Mouse (Mus musculus): ENCODE measurements around the gene Gm10717. TPM values are rescaled to one million over a fixed set of nuclear protein-coding genes. Genes with fewer than 3 reads are reported as not detected.
"Not testable (repeated sequence)": the region's sequence is repeated elsewhere in the genome, so short reads cannot be mapped to it uniquely, and the experiment has no call there.

Gene Gm10717
- total and polyA plus RNA-seq, 2 experiments from 2014 or later: 0.56 TPM; not detected in 1

GRCm38 (mm10) chr9:3009331-3009730, 15.9 kb upstream of the Gm10717 start:
- H3K9me3 ChIP-seq (ENCODE audit: low read length); H3K27ac ChIP-seq (ENCODE audit: low read depth, low read length); H3K9ac ChIP-seq (replicated peaks; ENCODE audit: low read length, poor library complexity, severe bottlenecking); DNase-seq (ENCODE audit: low spot score); H3K4me1 ChIP-seq (ENCODE audit: insufficient read depth, low read length); H3K4me2 ChIP-seq (ENCODE audit: low read depth, low read length, poor library complexity, severe bottlenecking); H3K36me3 ChIP-seq (ENCODE audit: insufficient read depth, low read length); H3K27me3 ChIP-seq (ENCODE audit: insufficient read depth, low read length); H3K4me3 ChIP-seq (ENCODE audit: low read depth, low read length): not testable (repeated sequence)
- WGBS: no CpG with 5 or more reads among the region's 5 CpGs
- peak; percentile 46; the same call in 1 of the 2 replicates for ATAC-seq (ENCODE audit: low FRiP score)

- not testable (repeated sequence) for H3K4me3 ChIP-seq (ENCODE audit: low read depth, low read length); H3K9me3 ChIP-seq (ENCODE audit: low read length); ATAC-seq (ENCODE audit: low FRiP score); H3K36me3 ChIP-seq (ENCODE audit: insufficient read depth, low read length); H3K9ac ChIP-seq (replicated peaks; ENCODE audit: low read length, poor library complexity, severe bottlenecking); H3K4me2 ChIP-seq (ENCODE audit: low read depth, low read length, poor library complexity, severe bottlenecking); H3K27ac ChIP-seq (ENCODE audit: low read depth, low read length); H3K27me3 ChIP-seq (ENCODE audit: insufficient read depth, low read length); H3K4me1 ChIP-seq (ENCODE audit: insufficient read depth, low read length); DNase-seq (ENCODE audit: low spot score)
- 86% methylated on average over 2 of the region's 7 CpGs for WGBS
Observed at GRCm38 (mm10) chr9:3012054-3012621, 13.1 kb upstream of the Gm10717 start.

GRCm38 (mm10) chr9:3012733-3013279, 12.4 kb upstream of the Gm10717 start, which contains the start of gene Gm10721:
Gene Gm10721, plus strand, starts transcription at chr9:3013140.
- H3K36me3 ChIP-seq (ENCODE audit: insufficient read depth, low read length); H3K27ac ChIP-seq (ENCODE audit: low read depth, low read length); DNase-seq (ENCODE audit: low spot score); H3K4me2 ChIP-seq (ENCODE audit: low read depth, low read length, poor library complexity, severe bottlenecking); H3K9ac ChIP-seq (replicated peaks; ENCODE audit: low read length, poor library complexity, severe bottlenecking); H3K4me1 ChIP-seq (ENCODE audit: insufficient read depth, low read length); H3K27me3 ChIP-seq (ENCODE audit: insufficient read depth, low read length); H3K9me3 ChIP-seq (ENCODE audit: low read length); H3K4me3 ChIP-seq (ENCODE audit: low read depth, low read length): not testable (repeated sequence)
- ATAC-seq (ENCODE audit: low FRiP score): peak; percentile 73
- WGBS: no CpG with 5 or more reads among the region's 11 CpGs

- H3K27me3 ChIP-seq (ENCODE audit: insufficient read depth, low read length); H3K4me3 ChIP-seq (ENCODE audit: low read depth, low read length); H3K9ac ChIP-seq (replicated peaks; ENCODE audit: low read length, poor library complexity, severe bottlenecking); H3K4me1 ChIP-seq (ENCODE audit: insufficient read depth, low read length); H3K4me2 ChIP-seq (ENCODE audit: low read depth, low read length, poor library complexity, severe bottlenecking); H3K27ac ChIP-seq (ENCODE audit: low read depth, low read length); H3K9me3 ChIP-seq (ENCODE audit: low read length); ATAC-seq (ENCODE audit: low FRiP score); H3K36me3 ChIP-seq (ENCODE audit: insufficient read depth, low read length); DNase-seq (ENCODE audit: low spot score): not testable (repeated sequence)
- WGBS: 67% methylated on average over 4 of the region's 9 CpGs
Observed at GRCm38 (mm10) chr9:3015354-3015753, 9.9 kb upstream of the Gm10717 start, which contains the start of gene Gm10720. Gene Gm10720, plus strand, starts transcription at chr9:3015654.

- H3K9me3 ChIP-seq (ENCODE audit: low read length); DNase-seq (ENCODE audit: low spot score); ATAC-seq (ENCODE audit: low FRiP score); H3K4me3 ChIP-seq (ENCODE audit: low read depth, low read length); H3K27me3 ChIP-seq (ENCODE audit: insufficient read depth, low read length); H3K4me2 ChIP-seq (ENCODE audit: low read depth, low read length, poor library complexity, severe bottlenecking); H3K36me3 ChIP-seq (ENCODE audit: insufficient read depth, low read length); H3K9ac ChIP-seq (replicated peaks; ENCODE audit: low read length, poor library complexity, severe bottlenecking); H3K4me1 ChIP-seq (ENCODE audit: insufficient read depth, low read length); H3K27ac ChIP-seq (ENCODE audit: low read depth, low read length): not testable (repeated sequence)
- WGBS: 80% methylated on average over 4 of the region's 6 CpGs
Observed at GRCm38 (mm10) chr9:3015896-3016295, 9.3 kb upstream of the Gm10717 start.

DNA sequence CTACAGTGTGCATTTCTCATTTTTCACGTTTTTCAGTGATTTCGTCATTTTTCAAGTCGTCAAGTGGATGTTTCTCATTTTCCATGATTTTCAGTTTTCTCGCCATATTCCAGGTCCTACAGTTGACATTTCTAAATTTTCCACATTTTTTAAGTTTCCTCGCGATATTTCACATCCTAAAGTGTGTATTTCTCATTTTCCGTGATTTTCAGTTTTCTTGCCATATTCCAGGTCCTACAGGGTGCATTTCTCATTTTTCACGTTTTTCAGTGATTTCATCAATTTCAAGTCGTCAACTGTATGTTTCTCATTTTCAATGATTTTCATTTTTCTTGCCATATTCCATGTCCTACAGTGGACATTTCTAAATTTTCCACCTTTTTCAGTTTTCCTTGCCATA, 8.1 kb upstream of the Gm10717 start, which contains the start of gene Gm10719:
Gene Gm10719 (plus strand): TSS at position 301 of the 400 bp plus-strand sequence.
- H3K4me3 ChIP-seq (ENCODE audit: low read depth, low read length); H3K27ac ChIP-seq (ENCODE audit: low read depth, low read length); H3K36me3 ChIP-seq (ENCODE audit: insufficient read depth, low read length); H3K4me1 ChIP-seq (ENCODE audit: insufficient read depth, low read length); H3K9me3 ChIP-seq (ENCODE audit: low read length); ATAC-seq (ENCODE audit: low FRiP score); DNase-seq (ENCODE audit: low spot score); H3K9ac ChIP-seq (replicated peaks; ENCODE audit: low read length, poor library complexity, severe bottlenecking); H3K27me3 ChIP-seq (ENCODE audit: insufficient read depth, low read length); H3K4me2 ChIP-seq (ENCODE audit: low read depth, low read length, poor library complexity, severe bottlenecking): not testable (repeated sequence)
- no CpG with 5 or more reads among the region's 9 CpGs for WGBS

GRCm38 (mm10) chr9:3018944-3019343, 6.3 kb upstream of the Gm10717 start:
- not testable (repeated sequence) for ATAC-seq (ENCODE audit: low FRiP score); H3K27me3 ChIP-seq (ENCODE audit: insufficient read depth, low read length); DNase-seq (ENCODE audit: low spot score); H3K27ac ChIP-seq (ENCODE audit: low read depth, low read length); H3K4me1 ChIP-seq (ENCODE audit: insufficient read depth, low read length); H3K36me3 ChIP-seq (ENCODE audit: insufficient read depth, low read length); H3K4me3 ChIP-seq (ENCODE audit: low read depth, low read length); H3K9me3 ChIP-seq (ENCODE audit: low read length); H3K9ac ChIP-seq (replicated peaks; ENCODE audit: low read length, poor library complexity, severe bottlenecking); H3K4me2 ChIP-seq (ENCODE audit: low read depth, low read length, poor library complexity, severe bottlenecking)
- WGBS: 76% methylated on average over 9 of the region's 9 CpGs

GRCm38 (mm10) chr9:3019835-3020727, 5.1 kb upstream of the Gm10717 start:
- 74% methylated on average over 11 of the region's 19 CpGs for WGBS
- H3K4me3 ChIP-seq (ENCODE audit: low read depth, low read length); DNase-seq (ENCODE audit: low spot score); H3K36me3 ChIP-seq (ENCODE audit: insufficient read depth, low read length); H3K4me2 ChIP-seq (ENCODE audit: low read depth, low read length, poor library complexity, severe bottlenecking); H3K9ac ChIP-seq (replicated peaks; ENCODE audit: low read length, poor library complexity, severe bottlenecking); H3K9me3 ChIP-seq (ENCODE audit: low read length); H3K4me1 ChIP-seq (ENCODE audit: insufficient read depth, low read length); H3K27ac ChIP-seq (ENCODE audit: low read depth, low read length); H3K27me3 ChIP-seq (ENCODE audit: insufficient read depth, low read length): not testable (repeated sequence)
- peak; percentile 73; the same call in 1 of the 2 replicates for ATAC-seq (ENCODE audit: low FRiP score)
